Mouse (Mus musculus) urinary bladder, postnatal 36 days (tissue): Measurements from ENCODE around the gene Cfb.
"Not testable (repeated sequence)": the region's sequence is repeated elsewhere in the genome, so short reads cannot be mapped to it uniquely, and the experiment has no call there.

ENCODE experiments used
- DNase-seq, 2 experiments: peaks; one replicate each; pipeline ENCODE4 v3.0.0; 2022; ENCODE audit warnings: low spot score in 2 of 2, mixed read lengths in 1 of 2

The Cfb gene

GRCm38 (mm10) chr17:34862416-34863081, at the start of gene Cfb:
TSS of gene Cfb (minus strand) at chr17:34862518.
- DNase-seq = no peak

DNA sequence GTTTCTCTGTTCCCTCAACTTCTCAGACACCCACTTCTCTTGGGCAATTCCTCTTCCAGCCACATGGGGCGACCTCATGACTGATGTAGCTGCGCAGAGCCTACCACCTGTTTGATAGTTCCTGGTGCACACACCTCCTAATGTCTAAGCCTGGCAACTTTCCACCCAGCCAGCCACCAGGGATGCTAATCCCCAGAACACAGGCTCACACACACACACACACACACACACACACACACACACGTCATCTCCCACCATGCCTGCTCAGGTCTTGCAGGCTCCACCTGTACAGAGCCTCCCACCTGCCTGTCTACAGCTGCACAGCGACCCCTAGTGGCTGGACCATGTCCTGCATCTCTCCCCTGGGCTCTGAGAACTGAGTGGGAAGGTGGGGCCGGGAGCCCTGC, 49.6 kb upstream of the Cfb start:
- DNase-seq = peak; percentile 71 to 76

DNA sequence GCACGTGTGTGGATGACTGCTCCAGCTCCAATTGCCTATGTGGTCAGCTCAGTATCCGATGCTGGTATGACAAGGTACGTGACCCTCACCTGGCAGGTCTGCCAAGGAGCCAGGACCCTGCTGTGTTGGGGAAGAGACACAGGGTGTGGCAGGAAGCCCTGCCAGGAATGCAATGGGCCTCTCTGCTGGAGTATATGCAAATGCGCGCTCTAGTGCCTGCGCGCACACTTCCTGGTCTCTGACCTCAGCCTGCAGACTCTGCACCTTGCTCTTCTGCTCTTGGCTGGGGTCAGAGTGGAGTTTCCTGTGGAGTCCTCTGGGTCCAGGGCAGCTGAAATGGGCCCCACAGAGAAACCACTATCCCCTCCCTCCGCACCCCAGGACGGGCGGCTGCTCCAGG, 48.7 kb upstream of the Cfb start:
- no peak for DNase-seq

- DNase-seq = no peak
Observed at GRCm38 (mm10) chr17:34902895-34903294, 40.6 kb upstream of the Cfb start.

DNA sequence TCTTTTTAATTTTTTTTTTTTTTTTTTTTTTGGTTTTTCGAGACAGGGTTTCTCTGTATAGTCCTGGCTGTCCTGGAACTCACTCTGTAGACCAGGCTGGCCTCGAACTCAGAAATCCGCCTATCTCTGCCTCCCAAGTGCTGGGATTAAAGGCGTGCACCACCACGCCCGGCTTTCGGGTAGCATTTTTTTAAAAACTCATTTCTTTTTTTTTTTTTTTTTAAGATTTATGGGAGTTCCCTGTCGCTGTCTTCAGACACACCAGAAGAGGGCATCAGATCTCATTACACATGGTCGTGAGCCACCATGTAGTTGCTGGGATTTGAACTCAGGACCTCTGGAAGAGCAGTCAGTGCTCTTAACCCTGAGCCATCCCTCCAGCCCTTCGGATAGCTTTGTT, 39.6 kb upstream of the Cfb start:
- not testable (repeated sequence) for DNase-seq

DNA sequence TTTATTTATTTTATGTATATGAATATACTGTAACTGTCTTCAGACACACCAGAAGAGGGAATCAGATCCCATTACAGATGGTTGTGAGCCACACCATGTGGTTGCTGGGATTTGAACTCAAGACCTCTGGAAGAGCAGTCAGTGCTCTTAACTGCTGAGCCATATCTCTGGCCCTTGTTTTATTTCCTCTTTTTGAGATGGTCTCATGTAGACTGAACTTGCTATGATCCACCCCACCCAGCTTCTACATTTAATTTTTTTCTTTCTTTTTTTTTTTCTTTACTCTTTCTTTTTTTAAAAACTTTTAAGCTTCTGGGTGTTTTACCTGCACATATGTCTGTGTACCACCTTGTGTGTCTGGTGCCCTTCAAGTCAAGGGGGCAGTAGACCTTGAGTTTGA, 38.5 kb upstream of the Cfb start:
- not testable (repeated sequence) for DNase-seq

DNA sequence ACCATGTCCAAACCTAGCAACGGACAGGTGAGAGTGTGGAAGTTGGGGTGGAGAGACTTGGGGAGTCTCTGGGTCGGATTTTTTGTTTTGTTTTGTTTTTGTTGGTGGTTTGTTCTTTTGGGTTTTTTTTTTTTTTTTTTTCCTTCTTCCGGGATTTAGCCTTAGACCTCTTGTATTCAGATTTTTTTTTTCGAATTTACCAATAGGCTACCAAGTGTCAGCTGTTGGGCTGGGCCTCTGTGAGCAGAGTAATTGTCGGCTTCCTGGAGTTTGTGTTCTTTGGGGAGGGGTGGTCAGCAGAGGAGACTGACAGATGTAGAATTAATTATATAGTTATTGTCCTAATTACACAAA, 37.5 kb upstream of the Cfb start:
- no peak for DNase-seq

DNA sequence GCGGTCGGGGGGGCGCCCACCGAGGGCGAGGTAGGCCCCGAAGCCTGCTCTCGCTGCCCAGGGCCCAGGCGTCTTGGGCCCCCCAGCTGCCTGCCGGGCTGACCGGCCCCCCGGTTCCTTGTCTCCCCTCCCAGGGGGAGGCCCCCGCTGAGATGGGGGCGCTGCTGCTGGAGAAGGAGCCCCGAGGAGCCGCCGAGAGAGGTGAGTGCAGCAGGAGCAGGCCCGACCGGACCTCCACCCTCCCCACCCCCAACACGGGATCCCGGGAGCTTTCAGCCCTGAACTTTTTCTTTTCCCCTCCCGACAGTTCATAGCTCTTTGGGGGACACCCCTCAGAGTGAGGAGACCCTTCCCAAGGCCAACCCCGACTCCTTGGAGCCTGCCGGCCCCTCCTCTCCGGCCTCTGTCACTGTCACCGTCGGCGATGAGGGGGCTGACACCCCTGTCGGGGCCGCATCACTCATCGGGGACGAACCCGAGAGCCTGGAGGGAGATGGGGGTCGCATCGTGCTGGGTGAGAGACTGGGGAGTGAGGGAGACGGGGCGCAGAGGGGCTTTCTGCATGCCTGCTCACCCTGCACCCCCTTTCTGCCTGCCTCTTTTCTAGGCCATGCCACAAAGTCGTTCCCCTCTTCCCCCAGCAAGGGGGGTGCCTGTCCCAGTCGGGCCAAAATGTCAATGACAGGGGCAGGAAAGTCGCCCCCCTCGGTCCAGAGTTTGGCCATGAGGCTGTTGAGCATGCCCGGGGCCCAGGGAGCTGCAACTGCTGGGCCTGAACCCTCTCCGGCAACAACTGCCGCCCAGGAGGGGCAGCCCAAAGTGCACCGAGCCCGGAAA, 37.0 kb upstream of the Cfb start:
- peak; percentile 42 to 60 for DNase-seq

DNA sequence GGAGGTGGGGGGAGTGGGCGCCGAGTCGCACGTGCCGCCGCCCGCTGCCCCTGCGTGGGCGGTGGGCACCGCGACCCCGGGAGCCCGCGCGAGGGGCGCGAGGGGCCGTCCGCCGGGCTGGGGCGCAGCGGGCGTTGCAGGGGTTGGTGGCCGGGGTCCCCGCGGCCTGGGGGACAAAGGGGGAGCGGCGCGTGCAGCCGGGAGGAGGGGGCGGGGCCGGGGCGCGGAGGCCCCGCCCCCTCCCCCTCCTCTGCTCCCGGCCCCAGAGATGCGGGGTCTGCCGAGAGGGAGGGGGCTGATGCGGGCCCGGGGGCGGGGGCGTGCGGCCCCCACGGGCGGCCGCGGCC, 36.4 kb upstream of the Cfb start:
- DNase-seq = no peak

DNA sequence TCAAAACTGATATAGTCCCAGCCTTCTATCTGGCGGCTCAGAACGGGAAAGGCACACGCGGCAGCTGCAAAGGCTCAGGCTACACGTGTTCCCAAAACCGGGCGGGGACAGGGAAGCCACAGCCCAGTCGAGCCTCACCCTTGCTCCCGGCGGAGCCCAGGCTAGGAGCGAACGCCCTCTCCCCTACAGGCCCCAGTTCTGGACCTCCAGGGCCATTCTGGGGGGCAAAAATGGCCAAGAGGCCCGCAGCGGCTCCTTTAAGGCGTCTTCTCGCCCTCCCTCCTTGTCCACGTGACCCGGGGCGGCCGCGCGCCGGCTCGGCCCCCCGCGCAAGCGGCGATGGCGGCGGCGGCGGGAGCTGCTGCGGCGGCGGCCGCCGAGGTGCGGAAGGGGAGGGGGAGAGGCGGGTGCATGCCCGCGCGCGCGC, 35.9 kb upstream of the Cfb start, which contains the start of the genes C2 and Ehmt2:
Gene C2, minus strand, starts transcription at position 106 of the 427 bp plus-strand sequence.
Gene Ehmt2, plus strand, starts transcription at position 310 of the 427 bp plus-strand sequence.
- peak; percentile 74 to 80 for DNase-seq

DNA sequence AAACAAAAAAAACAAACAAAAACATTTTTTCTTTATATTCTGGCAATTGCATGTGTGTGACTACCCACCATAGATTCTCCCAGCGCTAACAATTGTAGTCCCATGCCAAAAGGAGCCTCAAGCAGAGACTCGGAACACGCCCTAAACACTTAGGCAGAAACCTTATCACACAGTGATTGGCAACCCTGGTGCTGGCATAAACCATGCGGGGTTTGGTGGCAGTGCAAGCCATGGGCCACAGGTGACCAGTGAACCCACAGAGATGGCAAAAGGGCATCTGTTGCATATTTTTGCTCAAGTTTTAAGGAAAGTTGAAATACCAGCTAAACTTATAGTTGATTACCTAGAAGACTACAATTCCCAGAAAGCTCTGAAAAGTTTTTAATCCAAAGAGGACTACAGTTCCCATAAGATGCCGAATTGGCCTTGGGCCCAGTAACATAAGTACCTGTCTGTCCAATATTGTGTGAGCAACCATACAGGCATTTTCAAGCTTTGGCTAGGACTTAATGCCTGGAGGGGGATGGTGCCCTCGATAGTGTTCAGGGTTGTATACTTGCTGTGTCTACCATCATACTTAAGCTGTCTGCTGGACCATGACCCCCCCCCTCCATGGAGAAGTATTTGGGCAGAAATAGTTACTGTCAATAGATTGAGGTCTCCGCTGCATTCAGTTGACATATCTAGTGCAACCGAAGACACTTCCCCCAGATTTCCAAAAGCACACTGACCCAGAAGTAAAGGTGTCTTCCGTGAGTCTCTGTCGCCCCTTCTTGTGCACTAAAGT, 35.2 kb upstream of the Cfb start:
- peak in 1 of 2 experiments; percentile 22 for DNase-seq

DNA sequence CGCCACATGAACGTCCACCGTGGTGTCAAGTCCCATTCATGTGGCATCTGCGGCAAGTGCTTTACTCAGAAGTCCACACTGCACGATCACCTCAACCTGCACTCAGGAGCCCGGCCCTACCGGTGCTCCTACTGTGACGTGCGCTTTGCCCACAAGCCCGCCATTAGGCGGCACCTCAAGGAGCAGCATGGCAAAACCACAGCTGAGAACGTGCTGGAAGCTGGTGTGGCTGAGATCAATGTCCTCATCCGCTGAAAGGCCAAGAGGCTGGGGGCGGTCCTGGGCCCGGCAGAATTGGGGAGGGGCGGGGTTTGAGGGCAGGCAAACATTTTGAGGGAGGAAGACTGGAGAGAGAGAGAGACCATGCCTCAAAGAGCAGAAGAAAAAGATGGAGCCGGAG, 34.0 kb upstream of the Cfb start:
- DNase-seq = no peak

DNA sequence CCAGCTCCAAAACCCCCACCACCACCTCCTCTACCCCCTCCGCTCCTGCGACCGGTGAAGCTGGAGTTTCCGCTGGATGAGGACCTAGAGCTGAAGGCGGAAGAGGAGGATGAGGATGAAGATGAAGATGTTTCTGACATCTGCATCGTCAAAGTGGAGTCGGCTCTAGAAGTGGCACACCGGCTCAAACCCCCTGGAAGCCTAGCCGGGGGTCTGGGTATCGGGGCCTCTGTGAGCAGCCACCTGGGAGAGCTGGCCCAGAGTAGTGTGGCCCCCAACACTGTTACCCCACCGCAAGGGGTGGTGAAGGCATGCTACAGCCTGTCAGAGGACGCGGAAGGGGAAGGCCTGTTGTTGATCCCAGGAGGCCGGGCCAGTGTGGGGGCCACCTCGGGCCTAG, 33.4 kb upstream of the Cfb start:
- no peak for DNase-seq

DNA sequence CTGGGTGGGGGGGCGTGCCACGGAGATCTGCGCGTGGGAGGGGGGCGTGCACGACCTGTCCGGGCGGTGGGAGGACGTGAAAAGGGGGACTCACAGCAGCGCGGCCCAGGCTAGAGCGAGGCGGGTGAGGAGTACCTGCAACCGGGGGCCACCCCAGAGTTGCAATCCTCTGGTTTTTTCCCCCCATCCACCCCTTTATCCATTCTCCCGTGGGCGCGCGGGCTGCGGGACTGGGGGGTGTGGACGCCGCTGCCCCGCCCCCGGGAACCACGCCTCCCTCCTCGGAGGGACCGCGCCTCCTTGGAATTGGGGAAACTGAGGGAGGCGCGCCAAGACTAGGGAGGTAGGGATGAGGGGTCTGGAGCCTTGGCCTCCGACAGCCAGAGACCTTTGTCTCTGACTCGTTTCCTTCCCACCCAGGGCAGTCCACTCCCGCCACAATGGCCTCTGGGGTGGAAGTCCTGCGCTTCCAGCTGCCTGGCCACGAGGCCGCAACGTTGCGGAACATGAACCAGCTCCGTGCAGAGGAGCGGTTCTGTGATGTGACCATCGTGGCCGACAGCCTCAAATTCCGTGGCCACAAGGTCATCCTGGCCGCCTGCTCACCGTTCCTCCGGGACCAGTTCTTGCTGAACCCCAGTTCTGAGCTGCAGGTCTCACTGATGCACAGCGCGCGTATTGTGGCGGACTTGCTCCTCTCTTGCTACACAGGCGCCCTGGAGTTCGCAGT, 32.6 kb upstream of the Cfb start:
- peak; percentile 30 to 56 for DNase-seq

- DNase-seq = peak; percentile 85 to 93
Observed at GRCm38 (mm10) chr17:34894074-34894597, 31.8 kb upstream of the Cfb start.

- DNase-seq = no peak
Observed at GRCm38 (mm10) chr17:34893072-34893824, 30.9 kb upstream of the Cfb start.

DNA sequence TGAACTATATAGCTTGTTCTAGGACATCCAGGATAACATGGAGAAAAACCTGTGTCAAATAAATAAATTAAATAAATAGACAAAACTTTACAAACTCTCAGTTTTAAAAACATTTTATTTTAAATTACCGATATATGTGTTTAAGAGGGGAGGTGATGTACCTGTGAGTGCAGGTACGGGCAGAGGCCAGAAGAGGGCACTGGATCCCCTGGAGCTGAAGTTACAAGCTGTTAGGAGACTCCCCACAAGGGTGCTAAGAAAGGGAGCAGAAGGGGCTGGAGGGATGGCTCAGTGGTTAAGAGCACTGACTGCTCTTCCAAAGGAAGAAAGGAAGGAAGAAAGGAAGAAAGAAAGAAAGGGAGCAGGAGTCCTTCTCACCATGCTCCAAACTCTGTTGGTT, 29.1 kb upstream of the Cfb start:
- no peak for DNase-seq

- DNase-seq = no peak
Observed at GRCm38 (mm10) chr17:34890074-34890743, 27.9 kb upstream of the Cfb start.

- DNase-seq = no peak
Observed at GRCm38 (mm10) chr17:34887942-34888341, 25.6 kb upstream of the Cfb start.

GRCm38 (mm10) chr17:34885615-34886014, 23.3 kb upstream of the Cfb start:
- no peak for DNase-seq
